Mouse (Mus musculus) cerebellum, postnatal 4 days (tissue): ENCODE data around the gene Qtrt2.

ENCODE experiments used
- DNase-seq, 2 experiments: peaks; one replicate each; pipeline ENCODE4 v3.0.0; 2022; ENCODE audit warnings: low spot score in 2 of 2, mixed read lengths in 1 of 2

The Qtrt2 gene

GRCm38 (mm10) chr16:43926341-43926859 is at the start of gene Qtrt2:
Gene Qtrt2 (minus strand): TSS chr16:43926809.
- no peak for DNase-seq

- DNase-seq: no peak
Measured at GRCm38 (mm10) chr16:43973606-43974220, 47.1 kb upstream of the Qtrt2 start.

GRCm38 (mm10) chr16:43973147-43973546 is 46.5 kb upstream of the Qtrt2 start:
- no peak for DNase-seq

GRCm38 (mm10) chr16:43972391-43972790 is 45.8 kb upstream of the Qtrt2 start:
- no peak for DNase-seq

- no peak for DNase-seq
Measured at GRCm38 (mm10) chr16:43971741-43972140, 45.1 kb upstream of the Qtrt2 start.

GRCm38 (mm10) chr16:43971189-43971588 is 44.6 kb upstream of the Qtrt2 start:
- no peak for DNase-seq

GRCm38 (mm10) chr16:43970426-43970825 is 43.8 kb upstream of the Qtrt2 start:
- no peak for DNase-seq

GRCm38 (mm10) chr16:43965781-43966389 is 39.3 kb upstream of the Qtrt2 start:
- DNase-seq: no peak

- no peak for DNase-seq
Measured at GRCm38 (mm10) chr16:43963780-43964179, 37.2 kb upstream of the Qtrt2 start.

- no peak for DNase-seq
Measured at GRCm38 (mm10) chr16:43963291-43963690, 36.7 kb upstream of the Qtrt2 start.

GRCm38 (mm10) chr16:43958038-43958437 is 31.4 kb upstream of the Qtrt2 start:
- DNase-seq: no peak

- no peak for DNase-seq
Measured at GRCm38 (mm10) chr16:43954913-43955312, 28.3 kb upstream of the Qtrt2 start.

- DNase-seq: no peak
Measured at GRCm38 (mm10) chr16:43951591-43951990, 25.0 kb upstream of the Qtrt2 start.

GRCm38 (mm10) chr16:43945869-43946268 is 19.3 kb upstream of the Qtrt2 start:
- no peak for DNase-seq

- DNase-seq: no peak
Measured at GRCm38 (mm10) chr16:43945351-43945750, 18.7 kb upstream of the Qtrt2 start.

- no peak for DNase-seq
Measured at GRCm38 (mm10) chr16:43940846-43941245, 14.2 kb upstream of the Qtrt2 start.

GRCm38 (mm10) chr16:43935892-43936291 is 9.3 kb upstream of the Qtrt2 start:
- DNase-seq: no peak

- no peak for DNase-seq
Measured at GRCm38 (mm10) chr16:43935367-43935766, 8.8 kb upstream of the Qtrt2 start.

GRCm38 (mm10) chr16:43934856-43935255 is 8.2 kb upstream of the Qtrt2 start:
- no peak for DNase-seq

- DNase-seq: no peak
Measured at GRCm38 (mm10) chr16:43933041-43933440, 6.4 kb upstream of the Qtrt2 start.

- no peak for DNase-seq
Measured at GRCm38 (mm10) chr16:43932319-43932718, 5.7 kb upstream of the Qtrt2 start.

GRCm38 (mm10) chr16:43931502-43931901 is 4.9 kb upstream of the Qtrt2 start:
- no peak for DNase-seq

- no peak for DNase-seq
Measured at GRCm38 (mm10) chr16:43930577-43930976, 4.0 kb upstream of the Qtrt2 start.
